Mouse (Mus musculus): ENCODE measurements around the gene Srd5a2.
"Not testable (repeated sequence)": the region's sequence is repeated elsewhere in the genome, so short reads cannot be mapped to it uniquely, and the experiment has no call there.

Gene Srd5a2

GRCm38 (mm10) chr17:74047210-74048082 lies at the start of gene Srd5a2:
Srd5a2 (minus strand) TSS chr17:74047916.
- in situ Hi-C loops (cut with MboI; ENCODE audit: unreplicated experiment in 2 of 2), result no loop called here

GRCm38 (mm10) chr17:74088886-74089678 lies 41.4 kb upstream of the Srd5a2 start:
- in situ Hi-C loops (cut with MboI; ENCODE audit: unreplicated experiment in 2 of 2), result no loop called here

- in situ Hi-C loops (cut with MboI; ENCODE audit: unreplicated experiment in 2 of 2), result no loop called here
Observed at GRCm38 (mm10) chr17:74088016-74088415, 40.3 kb upstream of the Srd5a2 start.

GRCm38 (mm10) chr17:74083370-74083769 lies 35.7 kb upstream of the Srd5a2 start:
- in situ Hi-C loops (cut with MboI; ENCODE audit: unreplicated experiment in 2 of 2), result no loop called here

- in situ Hi-C loops (cut with MboI; ENCODE audit: unreplicated experiment in 2 of 2), result no loop called here
Observed at GRCm38 (mm10) chr17:74080076-74080615, 32.4 kb upstream of the Srd5a2 start.

- in situ Hi-C loops (cut with MboI; ENCODE audit: unreplicated experiment in 2 of 2), result no loop called here
Observed at GRCm38 (mm10) chr17:74078776-74079495, 31.2 kb upstream of the Srd5a2 start.

- in situ Hi-C loops (cut with MboI; ENCODE audit: unreplicated experiment in 2 of 2), result not testable (repeated sequence)
Observed at GRCm38 (mm10) chr17:74073067-74073466, 25.4 kb upstream of the Srd5a2 start.

GRCm38 (mm10) chr17:74062763-74063162 lies 15.0 kb upstream of the Srd5a2 start:
- in situ Hi-C loops (cut with MboI; ENCODE audit: unreplicated experiment in 2 of 2), result not testable (repeated sequence)

- in situ Hi-C loops (cut with MboI; ENCODE audit: unreplicated experiment in 2 of 2), result no loop called here
Observed at GRCm38 (mm10) chr17:74048229-74048816, 607 bp upstream of the Srd5a2 start.

- in situ Hi-C loops (cut with MboI; ENCODE audit: unreplicated experiment in 2 of 2), result no loop called here
Observed at GRCm38 (mm10) chr17:74043754-74044153, 4.0 kb downstream of the Srd5a2 start.

GRCm38 (mm10) chr17:74020526-74021203 lies 27.1 kb downstream of the Srd5a2 start:
- in situ Hi-C loops (cut with MboI; ENCODE audit: unreplicated experiment in 2 of 2), result loop anchor here in 1 of 2 experiments (5.0 to 25.0 kb wide), 2 partner anchors 172 to 708 kb away; no protein-coding TSS in a partner anchor

GRCm38 (mm10) chr17:74018281-74018680 lies 29.4 kb downstream of the Srd5a2 start:
- in situ Hi-C loops (cut with MboI; ENCODE audit: unreplicated experiment in 2 of 2), result loop anchor here (5.0 to 25.0 kb wide), 4 partner anchors 123 to 706 kb away; partner anchors contain the start of gene Memo1 (in 1 of the 2)

GRCm38 (mm10) chr17:74017649-74018048 lies 30.1 kb downstream of the Srd5a2 start:
- in situ Hi-C loops (cut with MboI; ENCODE audit: unreplicated experiment in 2 of 2), result loop anchor here (5.0 to 25.0 kb wide), 4 partner anchors 123 to 705 kb away; partner anchors contain the start of gene Memo1 (in 1 of the 2)

- in situ Hi-C loops (cut with MboI; ENCODE audit: unreplicated experiment in 2 of 2), result loop anchor here (5.0 to 25.0 kb wide), 4 partner anchors 120 to 703 kb away; partner anchors contain the start of gene Memo1 (in 1 of the 2)
Observed at GRCm38 (mm10) chr17:74015128-74015527, 32.6 kb downstream of the Srd5a2 start.

- in situ Hi-C loops (cut with MboI; ENCODE audit: unreplicated experiment in 2 of 2), result loop anchor here in 1 of 2 experiments (25.0 kb wide), 1 partner anchor 696 kb away; no protein-coding TSS in a partner anchor
Observed at GRCm38 (mm10) chr17:74008680-74009079, 39.0 kb downstream of the Srd5a2 start.

GRCm38 (mm10) chr17:74007001-74007400 lies 40.7 kb downstream of the Srd5a2 start:
- in situ Hi-C loops (cut with MboI; ENCODE audit: unreplicated experiment in 2 of 2), result loop anchor here in 1 of 2 experiments (25.0 kb wide), 1 partner anchor 695 kb away; no protein-coding TSS in a partner anchor

- in situ Hi-C loops (cut with MboI; ENCODE audit: unreplicated experiment in 2 of 2), result loop anchor here in 1 of 2 experiments (25.0 kb wide), 1 partner anchor 690 kb away; no protein-coding TSS in a partner anchor
Observed at GRCm38 (mm10) chr17:74002396-74002795, 45.3 kb downstream of the Srd5a2 start.

- in situ Hi-C loops (cut with MboI; ENCODE audit: unreplicated experiment in 2 of 2), result no loop called here
Observed at GRCm38 (mm10) chr17:73995907-73996645, 51.6 kb downstream of the Srd5a2 start.
